Mouse (Mus musculus) embryo, embryonic 11 days (tissue): ENCODE data around the gene Slc6a19.
"Not testable (repeated sequence)": the region's sequence is repeated elsewhere in the genome, so short reads cannot be mapped to it uniquely, and the experiment has no call there.

ENCODE experiments used
- DNase-seq: peaks from one replicate; pipeline ENCODE4 v3.0.0-alpha.2; 2015

Gene Slc6a19

GRCm38 (mm10) chr13:73712228-73712627 lies 7.6 kb upstream of the Slc6a19 start:
- DNase-seq = no peak

- no peak for DNase-seq
These were observed 7.1 kb upstream of the Slc6a19 start for GRCm38 (mm10) chr13:73711803-73712202.

DNA sequence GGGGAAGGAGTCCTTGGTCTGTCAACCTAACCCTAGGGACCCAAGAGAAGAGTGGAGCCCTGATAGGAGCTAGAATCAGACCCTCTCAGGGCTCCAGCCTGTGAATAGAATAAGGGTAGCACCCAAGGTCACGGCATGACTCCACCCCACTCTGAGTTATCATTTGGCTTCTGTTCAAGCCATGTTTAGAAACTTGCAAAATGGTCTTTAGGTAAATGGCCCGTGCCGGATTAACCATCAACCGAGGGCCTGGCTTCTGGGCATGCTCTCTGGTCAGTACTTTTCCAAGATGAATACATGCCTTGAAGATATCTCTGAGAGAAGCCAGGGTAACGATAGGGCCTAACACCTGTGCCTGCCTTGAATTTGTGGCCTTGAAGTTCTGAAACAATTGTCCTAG lies 6.6 kb upstream of the Slc6a19 start:
- DNase-seq = no peak

GRCm38 (mm10) chr13:73709491-73709890 lies 4.8 kb upstream of the Slc6a19 start:
- DNase-seq = no peak

DNA sequence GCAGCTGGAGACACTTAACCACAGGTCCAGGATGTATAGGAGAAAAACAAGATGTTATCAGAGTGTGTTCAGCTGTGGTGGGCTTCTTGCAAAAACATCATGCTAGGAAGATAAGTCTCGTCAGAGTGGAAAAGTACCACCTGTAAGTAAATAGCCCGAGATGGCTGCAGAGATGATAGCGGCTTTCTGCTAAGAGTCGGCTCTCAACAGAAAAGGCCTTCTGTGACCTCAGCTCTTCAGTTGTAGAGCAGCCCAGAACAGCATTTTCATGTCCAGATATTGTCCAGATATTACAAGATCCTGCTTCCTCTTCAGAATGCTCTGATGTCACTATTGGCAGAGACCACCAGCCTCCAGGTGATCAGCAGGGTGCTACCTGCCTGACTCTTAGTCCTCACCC lies 1.2 kb downstream of the Slc6a19 start:
- not testable (repeated sequence) for DNase-seq

- DNase-seq = no peak
These were observed 1.9 kb downstream of the Slc6a19 start for GRCm38 (mm10) chr13:73702776-73703175.

DNA sequence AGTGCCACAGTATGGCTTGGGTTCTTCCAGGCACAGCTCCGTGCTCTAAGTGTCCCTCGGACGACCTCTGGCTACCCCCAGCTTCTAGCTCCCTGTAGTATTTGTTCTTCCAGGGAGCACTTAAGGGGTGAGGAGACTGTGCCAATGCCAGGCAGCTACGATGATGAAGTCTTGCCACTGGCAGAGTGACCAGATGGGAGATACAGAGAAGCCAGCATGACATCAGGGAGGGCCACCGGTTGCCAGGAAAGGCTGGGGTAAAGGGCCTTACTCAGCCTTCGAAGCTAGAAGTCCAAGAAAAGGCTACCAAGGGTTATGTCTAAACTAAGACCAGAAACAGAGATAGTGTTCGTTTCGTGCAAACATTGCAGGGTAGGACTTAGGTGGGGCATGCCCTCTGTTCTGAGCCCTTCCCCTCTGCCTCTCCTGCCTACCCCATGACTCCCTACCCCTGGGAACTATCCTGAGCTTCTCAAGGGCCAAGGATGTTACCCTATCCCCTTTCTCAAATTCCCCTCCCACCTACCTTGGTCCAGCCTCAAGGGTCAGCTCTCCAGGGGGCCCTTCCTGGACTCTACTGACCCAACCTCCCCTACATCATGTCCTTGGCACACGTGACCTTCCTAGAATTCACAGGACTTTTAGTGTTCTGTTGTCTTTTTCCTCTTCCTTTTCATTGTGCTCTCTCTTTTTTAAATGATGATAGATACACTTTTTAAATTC lies 3.3 kb downstream of the Slc6a19 start:
- DNase-seq = no peak

DNA sequence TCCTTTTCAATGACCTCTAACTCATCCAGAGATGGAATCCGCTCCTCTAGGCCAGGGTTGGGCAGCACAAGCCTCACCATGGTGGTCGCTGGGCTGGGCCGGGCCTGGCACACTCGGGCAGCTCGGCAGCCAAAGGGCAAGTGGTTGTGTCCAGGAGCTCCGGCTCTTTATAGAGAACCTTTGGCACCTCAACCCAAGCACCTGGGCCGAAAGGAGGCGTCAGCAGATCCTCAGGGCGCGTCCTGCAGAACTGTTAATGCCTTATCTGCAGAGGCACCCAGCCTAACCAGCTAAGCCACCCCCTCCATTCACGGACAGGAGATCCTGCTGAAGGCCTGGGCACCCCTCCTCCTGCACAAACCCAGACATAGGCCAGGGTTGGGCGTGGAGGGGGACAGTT lies 4.1 kb downstream of the Slc6a19 start:
- no peak for DNase-seq

GRCm38 (mm10) chr13:73699714-73700113 lies 5.0 kb downstream of the Slc6a19 start:
- DNase-seq = no peak

GRCm38 (mm10) chr13:73696529-73696928 lies 8.1 kb downstream of the Slc6a19 start:
- no peak for DNase-seq

DNA sequence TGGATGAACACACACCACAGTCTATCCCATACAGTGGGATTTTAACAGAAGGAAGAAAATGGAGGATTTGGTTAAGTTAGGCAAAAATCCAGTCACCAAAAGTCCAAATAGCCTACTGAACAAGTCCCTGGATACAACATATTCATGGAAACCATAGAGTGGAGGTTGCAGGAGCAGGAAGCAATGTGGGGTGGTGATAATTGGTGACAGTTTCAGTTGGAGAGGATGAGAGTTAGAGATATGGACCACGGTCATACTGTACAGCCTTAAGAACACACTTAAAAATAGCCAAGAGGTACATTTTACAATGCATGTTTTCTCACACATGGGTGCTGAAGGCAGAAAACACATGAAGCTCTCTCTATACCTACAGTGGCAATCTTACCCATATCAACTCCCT lies 9.7 kb downstream of the Slc6a19 start:
- DNase-seq = no peak

- no peak for DNase-seq
These were observed 11.3 kb downstream of the Slc6a19 start for GRCm38 (mm10) chr13:73693333-73693732.

DNA sequence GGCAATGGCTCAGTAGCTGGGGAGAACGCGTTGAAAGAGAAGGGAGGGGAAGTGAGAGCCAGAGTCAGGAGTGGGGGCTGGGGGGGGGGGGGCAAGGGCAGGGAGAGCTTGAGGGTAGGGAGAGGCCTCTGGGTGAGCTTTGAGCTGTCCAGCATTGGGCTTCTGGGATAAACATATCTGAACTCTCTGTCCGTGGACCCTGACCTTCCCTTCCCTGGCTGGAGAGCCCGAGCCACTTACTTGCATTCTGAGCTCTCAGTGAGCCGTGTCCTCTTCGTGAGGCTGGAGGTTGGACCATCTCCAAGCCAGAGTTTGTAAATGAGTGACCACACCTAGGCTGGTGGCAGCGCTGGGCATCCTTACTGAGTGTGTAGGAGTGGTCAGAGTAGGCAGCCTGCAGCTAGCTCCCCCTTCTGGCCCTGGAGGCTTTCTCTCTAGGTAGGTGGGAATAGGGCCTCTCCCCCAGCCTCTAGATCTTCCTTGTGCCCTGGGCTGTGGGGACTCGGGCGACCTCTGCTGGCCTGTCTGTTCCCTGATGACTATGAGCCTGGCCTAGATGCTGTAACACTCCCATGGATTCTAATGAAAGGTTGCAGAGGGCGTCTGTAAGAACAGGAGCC lies 12.3 kb downstream of the Slc6a19 start:
- DNase-seq = peak; percentile 80

DNA sequence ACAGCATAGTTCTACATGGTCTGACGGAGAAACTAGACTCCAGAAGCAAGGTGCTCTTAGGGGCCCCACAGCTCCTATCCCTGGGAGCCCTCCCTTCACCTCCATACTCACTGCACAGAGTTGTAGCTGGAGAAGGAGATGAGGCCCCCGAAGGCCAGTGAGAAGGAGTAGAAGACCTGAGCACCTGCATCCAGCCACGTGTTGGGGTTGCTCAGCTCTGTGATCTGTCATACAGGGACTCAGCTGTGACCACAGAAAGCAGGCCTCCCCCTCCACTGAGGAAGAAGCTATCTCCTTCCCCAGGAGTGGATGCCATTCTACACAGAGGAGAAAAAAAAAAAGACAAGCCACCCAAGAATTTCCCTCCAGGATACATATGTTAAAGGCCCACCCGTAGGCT lies 15.7 kb downstream of the Slc6a19 start:
- no peak for DNase-seq

DNA sequence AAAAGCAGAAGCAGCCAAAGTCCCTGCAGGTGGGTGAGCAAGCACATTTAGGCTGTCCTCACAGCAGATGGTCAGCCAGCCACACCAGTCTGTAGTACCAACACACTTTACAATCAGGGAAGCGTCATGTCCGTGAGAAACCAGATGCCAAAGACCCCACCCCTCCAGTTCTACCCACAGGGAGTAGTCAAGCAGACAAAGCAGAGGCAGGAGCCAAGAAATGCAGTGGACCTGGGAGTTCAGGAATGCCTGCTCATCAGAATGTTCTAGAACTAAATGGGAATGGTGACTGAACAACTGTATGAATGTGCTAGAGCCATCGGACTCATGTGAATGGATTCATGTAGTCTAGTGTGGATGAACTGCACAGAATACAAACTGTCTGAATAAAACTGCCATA lies 17.1 kb downstream of the Slc6a19 start:
- DNase-seq = no peak

- no peak for DNase-seq
These were observed 19.2 kb downstream of the Slc6a19 start for GRCm38 (mm10) chr13:73685502-73685901.

DNA sequence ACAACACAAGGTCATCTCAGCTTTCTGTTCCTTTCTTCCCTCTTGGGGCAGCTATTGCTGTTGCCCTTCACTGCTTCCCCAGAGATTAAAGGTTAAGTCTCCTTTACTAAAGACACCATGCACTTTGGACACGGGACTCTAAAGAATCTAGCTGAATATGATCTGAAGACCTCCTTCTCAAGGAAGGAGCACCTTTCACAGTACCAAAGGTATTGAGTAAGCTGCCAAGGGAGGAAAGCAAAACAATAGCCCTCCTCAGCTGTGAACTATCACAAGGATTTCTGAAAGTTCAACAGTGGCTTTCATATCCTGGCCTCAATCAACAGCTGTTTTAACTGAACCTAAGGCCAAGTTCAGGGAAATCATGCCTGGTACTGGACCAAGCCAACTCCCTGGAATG lies 20.3 kb downstream of the Slc6a19 start:
- DNase-seq = no peak

GRCm38 (mm10) chr13:73683682-73684081 lies 21.0 kb downstream of the Slc6a19 start:
- no peak for DNase-seq

DNA sequence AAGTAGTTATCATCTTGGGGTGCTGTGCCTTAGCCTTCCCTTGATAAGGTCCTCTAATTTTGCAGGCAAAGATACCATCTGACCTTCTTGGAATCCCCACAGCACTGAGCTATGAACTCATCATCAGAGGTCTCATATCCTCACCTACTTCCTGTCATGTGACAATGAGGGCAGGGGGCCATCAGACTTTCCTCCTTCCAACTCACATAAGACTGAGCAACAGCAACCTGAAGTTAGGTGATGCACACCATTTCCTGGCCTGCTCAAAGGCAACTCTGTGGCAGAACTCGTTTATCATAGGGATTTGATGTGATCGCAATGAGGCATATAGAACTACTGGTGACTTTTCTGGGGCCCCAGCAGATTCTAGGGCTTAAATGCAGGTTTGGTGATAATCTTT lies 22.4 kb downstream of the Slc6a19 start:
- DNase-seq = no peak

GRCm38 (mm10) chr13:73680394-73680793 lies 24.3 kb downstream of the Slc6a19 start:
- DNase-seq = no peak

DNA sequence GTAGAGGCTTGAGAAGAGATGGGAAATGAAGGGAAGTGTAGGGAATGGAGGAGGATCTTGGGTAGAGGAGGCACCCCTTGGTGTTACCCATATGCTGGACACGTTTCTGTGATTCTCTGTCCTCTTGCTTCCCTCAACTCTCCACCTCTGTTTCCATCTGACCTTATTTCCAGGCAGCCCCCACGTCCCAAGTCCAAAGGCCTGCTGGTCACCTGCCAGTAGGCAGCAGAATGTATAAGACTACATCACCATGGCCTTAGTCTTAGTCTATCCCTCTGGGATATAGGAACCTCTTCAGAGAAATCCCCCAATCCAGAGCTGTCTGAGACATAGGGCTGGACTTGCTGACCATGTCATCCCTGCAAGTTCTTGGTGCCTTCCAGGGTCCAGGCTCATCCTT lies 25.4 kb downstream of the Slc6a19 start:
- DNase-seq = no peak

- no peak for DNase-seq
These were observed 26.8 kb downstream of the Slc6a19 start, which contains the start of gene Slc6a18 for GRCm38 (mm10) chr13:73677853-73678252. Gene Slc6a18 (minus strand): TSS chr13:73678023.

GRCm38 (mm10) chr13:73675161-73675560 lies 29.5 kb downstream of the Slc6a19 start:
- DNase-seq = no peak

GRCm38 (mm10) chr13:73660163-73660695 lies 44.4 kb downstream of the Slc6a19 start:
- DNase-seq = no peak

- DNase-seq = peak; percentile 10
These were observed 45.7 kb downstream of the Slc6a19 start for GRCm38 (mm10) chr13:73658953-73659352.
